Mouse (Mus musculus): ENCODE results near the gene Tmem171.

The Tmem171 gene

DNA sequence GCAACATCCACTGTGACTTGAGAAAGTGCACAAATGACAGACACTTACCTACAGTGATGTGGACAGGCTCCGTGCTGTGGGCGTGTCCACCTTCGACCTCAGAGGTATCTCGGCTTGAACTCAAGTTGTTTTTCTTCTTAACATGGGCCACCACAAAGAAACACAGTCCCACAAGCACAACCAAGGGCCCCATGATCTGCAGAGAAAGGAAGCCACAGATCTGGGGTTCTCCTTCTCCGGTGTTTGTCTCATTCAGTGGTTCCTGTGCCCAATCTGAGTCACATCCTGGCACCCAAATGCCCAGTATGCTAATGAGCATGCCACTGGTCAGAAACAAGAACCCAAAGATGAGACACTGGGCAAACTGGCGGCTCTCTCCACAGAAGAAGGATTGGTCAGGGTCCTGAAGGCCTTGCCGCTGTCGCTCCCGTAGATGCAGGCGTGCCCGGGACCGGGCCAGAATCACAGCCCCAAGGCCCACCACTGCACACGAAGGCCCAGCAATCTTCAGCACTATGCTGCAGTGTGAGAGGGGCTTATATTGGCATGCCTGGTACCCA lies 2.6 kb downstream of the Tmem171 start:
- no peak for DNase-seq (ENCODE audit: low spot score)

DNA sequence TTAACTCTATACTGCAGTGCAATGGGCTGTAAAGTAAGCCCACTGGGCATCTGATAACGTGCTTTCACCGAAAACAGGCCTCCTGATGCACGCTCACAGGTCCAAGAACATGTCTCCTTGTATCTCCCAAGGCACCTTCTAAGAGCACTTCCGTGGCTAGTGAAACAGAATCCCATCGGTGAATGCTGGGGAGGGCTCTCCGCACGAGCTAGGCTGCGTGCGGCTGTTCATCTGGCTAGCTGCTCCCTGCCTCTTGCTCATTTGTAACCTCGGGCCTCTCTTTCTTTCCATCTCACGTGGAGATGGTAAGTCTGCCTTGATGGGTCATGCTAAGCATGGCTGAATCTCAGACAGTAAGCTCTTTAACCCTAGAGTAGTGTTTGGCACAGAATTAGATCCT lies 3.7 kb downstream of the Tmem171 start:
- DNase-seq (ENCODE audit: low spot score) = no peak

DNA sequence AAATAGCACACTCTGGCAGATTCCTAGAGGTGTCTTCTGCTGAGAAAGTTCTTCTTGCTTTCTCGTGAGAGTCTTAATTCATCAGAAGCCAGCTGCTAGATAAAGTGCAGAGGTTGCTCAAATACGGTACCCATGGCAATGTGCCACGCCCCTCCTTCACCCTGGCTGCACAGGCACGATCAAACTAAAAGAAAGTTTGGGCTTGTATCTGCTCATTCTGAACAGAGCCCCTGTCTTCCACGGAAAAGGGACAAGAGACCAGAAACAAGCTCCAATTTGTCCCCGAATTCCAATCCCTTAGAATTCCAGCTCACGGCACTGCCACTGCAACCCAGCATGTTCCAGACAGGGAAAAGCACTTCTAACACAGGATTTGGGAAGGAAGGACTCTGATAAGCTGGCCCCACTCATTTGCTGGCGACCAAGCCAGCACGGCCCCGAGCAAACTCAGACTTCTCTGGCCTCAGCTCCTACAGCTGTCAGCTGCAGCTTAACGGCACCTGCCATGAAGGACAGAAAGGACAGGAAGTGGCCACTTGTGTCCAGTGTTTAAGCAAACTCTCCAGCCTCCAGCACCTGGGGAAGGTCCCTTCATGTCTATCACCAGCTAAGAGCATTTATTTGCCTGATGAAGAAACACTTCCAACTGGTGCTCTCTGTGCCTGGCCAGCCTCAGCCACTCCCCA lies 4.9 kb downstream of the Tmem171 start:
- DNase-seq (ENCODE audit: low spot score) = no peak

DNA sequence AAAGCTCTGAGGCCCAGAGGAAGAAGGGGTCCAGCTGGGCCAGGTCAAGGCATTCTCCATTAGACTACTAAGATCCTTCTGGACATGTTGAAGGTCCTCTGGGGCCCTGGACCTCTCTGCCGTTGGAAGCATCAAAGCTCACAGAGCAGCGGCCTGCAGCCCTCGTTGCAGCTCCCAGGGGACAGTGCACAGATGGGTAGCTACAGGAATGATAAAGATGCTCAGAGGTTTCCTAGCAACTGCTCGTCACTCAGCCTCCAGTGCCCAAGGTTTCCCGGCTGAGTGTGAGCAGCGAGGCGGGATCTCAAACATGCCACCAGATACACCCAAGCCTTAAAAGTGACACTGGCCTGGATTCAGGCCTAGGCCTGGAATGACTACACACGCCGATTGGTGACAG lies 6.7 kb downstream of the Tmem171 start:
- peak; percentile 79 for DNase-seq (ENCODE audit: low spot score)

DNA sequence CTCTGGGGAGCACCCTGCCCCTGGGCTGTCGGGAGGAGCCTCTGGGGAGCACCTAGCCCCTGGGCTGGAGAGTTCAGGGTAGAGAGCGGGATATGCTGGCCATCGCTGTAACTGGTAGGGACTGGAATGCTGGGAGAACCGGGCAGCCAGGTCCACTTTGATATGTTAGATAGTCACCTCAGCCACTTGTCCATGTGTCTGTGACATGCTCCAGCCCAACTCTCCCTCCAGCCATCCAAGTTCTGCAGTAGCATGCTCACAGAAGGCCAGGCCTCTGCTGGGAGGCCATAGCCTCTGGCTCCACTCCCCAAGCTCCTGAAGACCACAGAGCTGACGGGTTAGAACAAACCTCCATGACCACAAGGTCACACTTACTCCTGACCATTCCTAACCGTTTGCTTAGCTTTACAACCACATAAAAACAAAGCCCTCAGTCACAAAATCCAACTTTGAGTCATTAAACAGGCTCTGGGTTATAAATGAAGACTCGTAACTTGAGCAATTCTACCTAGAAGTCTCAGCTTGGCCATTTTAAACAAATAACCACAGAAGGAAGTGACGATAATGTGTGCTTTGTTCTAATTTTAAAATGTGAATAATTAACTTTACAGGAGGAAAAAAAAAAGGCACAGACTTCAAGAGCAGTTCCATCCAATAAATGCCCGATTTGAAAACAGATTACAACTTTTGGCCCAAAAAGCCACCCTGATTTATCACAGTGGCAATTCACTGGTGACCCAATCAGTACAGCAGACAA lies 10.3 kb downstream of the Tmem171 start:
- no peak for DNase-seq (ENCODE audit: low spot score)

DNA sequence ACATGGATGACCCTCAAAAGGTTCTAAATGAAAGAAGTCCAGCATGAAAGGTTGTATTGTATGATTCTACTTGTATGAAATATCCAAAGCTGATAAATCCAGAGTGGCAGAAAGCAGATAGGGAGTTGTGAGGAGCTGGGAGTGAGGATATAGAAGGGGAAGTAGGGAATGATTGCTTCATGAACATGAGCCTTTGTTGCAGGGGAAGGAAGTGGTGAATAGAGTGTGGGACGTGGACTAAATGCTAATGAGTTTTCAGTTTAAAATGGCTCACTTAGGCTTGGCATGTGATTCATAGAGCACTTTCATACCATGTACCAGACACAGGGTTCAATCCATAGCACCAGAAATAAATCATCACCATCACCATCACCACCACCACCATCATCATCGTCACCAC lies 11.2 kb downstream of the Tmem171 start:
- DNase-seq (ENCODE audit: low spot score) = no peak

DNA sequence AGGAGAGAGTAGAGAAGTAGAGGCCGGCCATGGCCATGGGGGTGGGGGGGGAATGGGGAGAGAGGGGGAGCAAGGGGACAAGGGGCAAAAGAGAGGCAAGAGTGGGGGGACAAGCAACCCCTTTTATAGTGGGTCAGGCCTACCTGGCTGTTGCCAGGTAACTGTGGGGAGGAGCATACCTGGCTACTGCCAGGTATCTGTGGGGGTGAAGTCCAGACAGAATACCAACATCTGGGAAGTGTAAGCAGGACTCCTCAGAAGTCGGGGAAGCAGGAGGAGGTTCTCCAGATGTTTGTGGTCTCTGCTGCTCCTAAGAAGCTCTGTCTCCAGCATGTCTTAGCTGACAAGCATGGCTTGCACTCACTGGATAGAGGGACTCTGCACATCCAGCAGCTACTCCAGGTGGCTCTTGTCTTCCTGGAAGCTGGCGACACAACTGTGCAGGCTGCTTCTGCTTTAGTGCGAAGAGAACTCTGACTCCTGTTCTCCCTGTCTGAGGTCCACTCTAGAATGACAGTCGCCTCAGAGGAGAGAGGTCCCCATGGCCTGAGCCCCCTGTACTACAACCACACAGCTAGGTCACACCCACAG lies 14.1 kb downstream of the Tmem171 start:
- no peak for DNase-seq (ENCODE audit: low spot score)

DNA sequence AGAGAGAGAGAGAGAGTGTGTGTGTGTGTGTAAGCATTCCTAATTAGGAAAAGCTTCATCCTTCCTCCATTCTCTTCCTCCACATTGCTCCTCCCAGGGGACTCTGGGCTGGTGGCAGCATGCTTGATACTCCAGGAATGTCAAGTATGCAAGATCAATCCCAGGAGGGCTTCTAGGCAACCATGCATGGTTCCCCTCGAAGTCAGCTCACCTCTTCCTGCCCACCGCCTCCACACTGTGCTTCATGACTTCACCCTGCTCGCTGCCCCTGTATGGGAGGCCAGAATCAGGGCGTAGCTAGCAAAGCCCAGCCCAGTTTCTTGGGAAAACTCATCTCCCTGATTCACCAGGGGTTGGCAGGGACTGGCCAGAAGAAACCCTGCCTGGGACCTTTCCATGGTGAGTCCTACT lies 15.0 kb downstream of the Tmem171 start:
- DNase-seq (ENCODE audit: low spot score) = no peak

DNA sequence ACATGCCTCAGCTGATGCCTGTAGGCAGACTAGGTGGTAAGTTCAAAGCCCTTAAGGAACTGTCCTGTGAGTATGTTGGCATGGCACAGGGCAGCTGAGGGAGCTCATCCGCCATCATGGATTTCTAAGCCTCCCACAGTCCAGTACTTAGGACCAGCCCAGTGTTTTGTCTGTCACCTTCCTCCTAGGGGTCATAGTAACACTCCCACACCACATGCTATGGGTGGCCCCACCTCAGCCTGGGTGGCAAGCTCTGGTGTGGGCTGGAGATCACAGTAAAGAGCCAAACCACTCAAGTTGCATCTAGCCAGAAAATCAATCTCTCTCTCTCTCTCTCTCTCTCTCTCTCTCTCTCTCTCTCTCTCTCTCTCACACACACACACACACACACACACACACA lies 15.4 kb downstream of the Tmem171 start:
- no peak for DNase-seq (ENCODE audit: low spot score)

DNA sequence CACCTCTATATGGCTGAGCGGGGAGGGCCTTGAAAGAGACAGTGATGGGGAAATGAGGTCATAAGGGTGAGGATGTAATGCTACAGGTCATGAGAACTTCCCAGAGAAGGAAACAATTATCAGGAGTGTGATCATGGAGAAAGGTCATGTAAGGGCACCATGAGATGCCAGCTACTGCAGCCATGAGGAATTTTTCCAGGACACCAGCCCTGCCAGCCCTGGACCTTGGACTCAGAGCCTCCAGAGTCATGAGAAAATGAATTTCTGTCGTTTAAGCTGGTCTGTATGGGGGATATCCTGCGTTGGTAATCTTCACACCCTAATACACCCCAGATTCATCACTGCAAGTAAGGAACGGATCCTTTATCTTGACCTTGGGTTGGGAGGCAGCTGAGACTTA lies 20.7 kb downstream of the Tmem171 start:
- no peak for DNase-seq (ENCODE audit: low spot score)

DNA sequence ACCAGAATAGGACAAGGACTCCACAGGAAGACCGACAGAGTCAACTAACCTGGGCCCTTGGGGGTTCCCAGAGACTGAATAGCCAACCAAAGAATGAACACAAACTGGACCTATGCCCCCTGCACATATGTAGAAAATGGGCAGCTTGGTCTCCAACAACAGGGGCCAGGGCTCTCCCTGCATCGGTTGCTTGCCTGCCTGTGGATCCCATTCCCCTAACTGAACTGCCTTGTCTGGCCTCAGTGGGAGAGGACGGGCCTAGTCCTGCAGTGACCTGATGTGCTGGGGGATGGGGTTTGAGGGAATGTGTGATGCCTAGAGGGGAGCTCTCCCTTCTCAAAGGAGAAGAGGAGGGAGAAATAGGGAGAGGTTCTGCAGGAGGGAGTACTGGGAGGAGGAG lies 25.3 kb downstream of the Tmem171 start:
- DNase-seq (ENCODE audit: low spot score) = no peak

DNA sequence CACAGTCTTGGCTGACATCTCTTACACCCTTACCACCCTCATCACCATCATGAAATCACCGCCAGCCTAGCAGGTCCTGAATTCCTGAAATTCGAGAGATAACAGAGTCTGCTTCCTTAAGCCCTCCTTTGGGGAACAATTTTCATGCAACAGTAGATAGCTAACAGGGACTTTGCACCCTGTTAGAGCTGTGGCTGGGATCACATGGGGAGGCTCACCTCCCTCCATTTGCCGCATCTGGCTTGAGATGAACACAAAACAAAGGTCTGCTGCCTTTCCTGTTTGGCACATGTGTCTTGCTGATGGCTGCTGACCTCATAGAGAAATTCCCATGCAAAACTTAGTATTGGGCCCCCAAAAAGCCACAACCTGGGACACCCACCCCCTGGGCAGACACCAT lies 27.3 kb downstream of the Tmem171 start:
- DNase-seq (ENCODE audit: low spot score) = no peak

DNA sequence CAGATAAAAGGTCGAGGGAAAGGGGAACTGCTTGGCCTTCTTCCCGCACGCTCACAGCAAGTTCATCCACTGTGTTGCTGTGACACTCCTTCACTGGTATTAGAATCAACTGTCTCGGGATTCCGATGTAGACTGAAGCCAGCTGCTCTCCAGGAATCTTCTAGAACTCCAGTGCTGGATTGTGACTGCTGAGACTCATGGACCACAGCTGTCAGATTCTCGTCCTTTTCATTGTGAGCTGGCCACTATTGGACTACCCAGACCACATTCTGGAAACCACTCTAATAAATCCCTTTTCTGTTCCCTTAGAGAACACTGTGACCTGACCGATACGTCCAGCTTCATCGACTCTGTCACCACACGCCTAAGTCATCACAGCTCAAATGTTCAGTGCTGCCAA lies 29.4 kb downstream of the Tmem171 start:
- no peak for DNase-seq (ENCODE audit: low spot score)

DNA sequence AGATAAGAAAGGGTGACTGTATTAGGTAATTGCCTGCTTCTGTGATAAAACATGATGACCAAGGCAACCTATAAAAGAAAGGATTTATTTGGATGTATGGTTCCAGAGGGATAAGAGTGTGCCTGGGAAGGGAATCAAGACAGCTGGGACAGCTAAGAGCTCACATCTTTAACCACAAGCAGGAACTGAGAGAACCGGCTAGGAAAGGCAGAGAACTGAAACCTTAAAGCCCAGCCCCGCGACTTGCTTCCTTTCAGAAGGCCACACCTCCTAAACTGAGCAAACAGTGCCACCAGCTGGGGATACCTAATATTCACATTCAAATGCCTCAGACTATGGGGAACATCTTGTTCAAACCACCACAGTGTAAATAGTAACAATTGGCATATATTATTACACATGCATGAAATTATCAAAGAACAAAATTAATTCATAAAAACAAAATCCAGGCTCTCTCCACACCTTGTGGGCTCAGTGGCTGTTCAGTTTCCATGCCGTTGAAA lies 32.4 kb downstream of the Tmem171 start:
- no peak for DNase-seq (ENCODE audit: low spot score)

DNA sequence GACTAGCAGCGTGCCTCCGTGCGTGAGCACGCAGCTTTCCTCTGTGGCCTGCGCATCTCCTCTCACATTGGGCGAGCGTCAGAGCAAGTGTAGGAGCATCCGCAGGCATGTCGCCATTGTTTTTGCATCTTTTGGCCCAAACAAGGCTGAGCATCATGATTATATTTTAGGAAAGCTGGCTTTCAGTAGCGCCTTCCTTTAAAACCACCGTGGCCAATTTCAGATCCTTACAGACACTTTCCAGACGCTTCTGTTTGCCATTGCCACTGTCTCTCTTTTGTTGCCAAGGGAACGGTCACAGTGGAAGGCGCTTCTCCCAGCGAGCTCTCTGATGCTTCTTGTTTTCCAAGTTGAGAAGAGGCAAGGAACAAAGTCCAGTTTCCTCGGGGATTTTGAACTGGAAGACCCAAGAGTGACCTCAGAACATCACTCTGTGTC lies 38.6 kb downstream of the Tmem171 start:
- peak; percentile 56 for DNase-seq (ENCODE audit: low spot score)

DNA sequence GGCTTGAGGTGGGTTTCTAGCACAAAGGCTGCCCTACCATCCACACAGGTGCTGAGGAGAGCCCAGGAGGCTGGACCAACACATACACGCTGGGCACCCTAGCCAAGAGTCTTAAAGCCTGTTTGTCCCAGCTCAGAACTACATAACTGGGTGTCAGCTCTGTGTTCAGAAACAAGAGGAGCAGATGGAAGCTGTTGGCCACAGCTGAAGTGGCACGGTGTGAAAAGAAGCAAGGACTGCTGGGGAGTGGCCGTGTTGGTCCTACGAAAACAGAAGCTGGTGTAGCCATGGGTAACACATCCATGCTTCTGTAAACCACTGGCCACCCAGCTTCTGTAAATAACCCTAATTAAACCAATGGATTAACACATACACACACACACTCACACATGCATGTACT lies 39.3 kb downstream of the Tmem171 start:
- no peak for DNase-seq (ENCODE audit: low spot score)

DNA sequence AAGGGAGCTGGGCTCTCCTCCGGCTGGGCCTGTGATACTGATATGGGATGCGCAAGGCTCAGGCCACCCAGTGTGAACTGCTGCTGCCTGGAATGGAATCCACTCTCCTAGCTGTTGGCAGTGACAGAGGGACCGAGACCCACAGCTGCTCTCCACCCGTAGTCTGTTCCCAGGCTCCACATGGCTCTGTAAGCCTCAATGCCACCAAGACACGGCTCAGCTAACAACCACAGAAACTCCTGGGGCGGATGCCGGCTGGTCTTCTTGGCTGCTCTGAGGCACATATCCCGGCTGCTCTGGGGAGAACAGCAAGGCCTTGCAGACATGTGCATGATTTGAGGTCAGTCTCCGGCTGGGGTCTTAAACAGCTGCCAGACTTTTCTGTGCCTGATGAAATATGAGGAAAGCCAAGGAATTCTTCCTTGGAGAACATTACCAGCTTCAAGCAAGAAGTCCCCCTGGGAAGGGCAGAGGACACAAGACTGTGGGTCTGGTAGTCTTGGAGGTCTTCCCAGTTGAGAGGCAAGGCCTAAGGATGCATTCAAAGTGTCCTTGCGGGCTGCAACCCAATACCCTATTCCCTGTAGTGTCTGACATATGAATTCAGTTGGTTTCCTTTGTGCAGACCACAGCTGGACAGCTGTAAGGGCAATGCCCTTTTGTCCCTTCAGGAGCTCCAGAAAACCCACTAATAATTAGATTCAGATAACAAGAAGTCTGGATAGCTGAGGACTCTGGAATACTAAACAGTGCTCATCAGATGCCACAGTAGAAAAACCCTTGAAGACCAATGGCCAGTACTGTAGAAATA lies 40.3 kb downstream of the Tmem171 start:
- DNase-seq (ENCODE audit: low spot score) = peak; percentile 25

DNA sequence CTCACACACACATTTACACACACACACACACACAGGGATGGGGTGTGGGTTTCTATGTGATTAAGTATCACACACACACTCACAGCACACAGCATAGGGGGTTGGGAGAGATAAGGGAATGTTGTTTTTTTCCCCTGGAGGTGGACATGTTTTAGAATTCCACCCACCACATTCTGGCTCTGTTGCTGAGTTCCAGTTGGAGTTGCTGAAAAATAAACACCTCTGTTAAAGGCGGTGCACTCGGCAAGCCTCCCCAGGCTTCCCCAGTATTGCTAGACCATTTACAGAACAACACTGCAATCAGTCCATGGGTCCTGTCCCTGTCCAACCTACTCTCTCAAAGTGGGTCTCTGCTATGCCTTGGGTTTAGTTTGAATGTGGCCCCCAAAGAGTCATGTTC lies 42.4 kb downstream of the Tmem171 start:
- no peak for DNase-seq (ENCODE audit: low spot score)

DNA sequence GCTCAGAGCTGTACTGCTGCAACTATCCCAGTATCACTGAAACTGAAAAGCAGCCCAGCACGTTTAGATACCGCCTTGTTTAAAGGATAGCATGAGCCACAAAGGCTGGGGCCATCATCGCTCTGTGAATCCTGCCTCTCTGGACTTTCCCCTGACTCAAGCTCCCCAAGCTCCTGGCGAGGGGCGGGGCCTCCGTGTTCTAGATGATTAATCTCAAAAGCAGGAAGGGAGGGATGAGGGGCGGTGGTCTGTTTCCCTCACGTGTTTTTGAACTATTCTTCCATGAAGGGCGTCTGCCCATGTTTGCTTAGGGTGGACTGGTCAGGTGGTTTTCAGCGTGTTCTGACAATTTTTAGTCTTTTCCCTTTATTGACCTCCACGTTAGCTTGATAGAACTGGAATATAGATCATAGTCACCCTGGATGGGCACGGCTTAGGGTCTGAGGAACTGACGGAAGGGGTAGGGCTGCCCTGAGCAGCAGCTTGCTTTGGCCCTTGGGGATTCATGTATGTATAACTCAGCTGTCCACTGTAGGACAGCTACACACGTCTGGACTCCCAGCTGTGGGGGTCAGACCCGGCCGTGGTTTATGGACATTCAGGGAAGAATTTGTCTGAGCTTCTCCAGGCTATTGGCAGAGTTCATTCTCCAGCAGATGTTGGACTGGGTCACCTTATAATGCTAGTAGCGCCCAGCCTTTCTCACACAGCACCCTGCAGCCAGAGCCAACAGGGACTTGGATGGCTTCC lies 43.2 kb downstream of the Tmem171 start:
- no peak for DNase-seq (ENCODE audit: low spot score)

DNA sequence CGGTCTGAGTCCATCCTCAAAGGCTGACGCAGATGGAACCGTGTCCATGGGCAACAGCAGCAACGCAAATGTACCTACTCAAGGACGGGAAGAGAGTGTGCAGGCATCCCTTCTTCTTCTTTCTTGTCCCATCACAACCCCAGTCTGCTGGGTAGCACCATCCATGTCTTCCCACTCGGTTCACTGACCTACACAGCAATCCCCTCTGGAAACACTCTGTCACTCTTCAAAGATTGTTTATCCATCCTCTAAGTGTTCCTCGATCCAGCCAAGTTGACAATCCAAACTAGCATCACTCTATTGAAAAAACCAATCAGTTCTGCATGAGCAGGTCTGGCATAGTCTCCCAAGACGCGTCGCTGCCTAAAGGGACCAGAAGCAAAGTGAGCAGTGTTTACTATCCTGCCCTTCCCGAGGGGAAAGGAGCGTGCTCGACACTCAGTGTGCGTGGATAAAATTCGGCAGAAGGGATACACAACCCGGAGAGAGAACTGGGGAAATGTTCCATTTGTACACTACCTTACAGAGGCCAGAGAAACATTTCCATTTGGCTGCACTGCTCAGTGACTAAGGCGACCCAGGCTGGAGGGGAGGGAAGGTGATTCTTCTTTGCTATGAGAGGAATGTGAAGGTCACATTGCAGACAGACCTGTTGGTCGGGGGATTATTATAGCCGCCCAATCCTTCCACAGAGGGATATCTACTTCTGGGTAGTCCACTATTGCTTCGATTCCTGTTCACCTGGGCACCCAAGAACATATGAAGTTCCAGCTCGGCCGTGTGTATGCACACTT lies 46.7 kb downstream of the Tmem171 start:
- DNase-seq (ENCODE audit: low spot score) = no peak
